Mouse (Mus musculus) neural tube, embryonic 14.5 days (tissue): ENCODE results near the gene Mgst2. TPM values are rescaled to one million over a fixed set of nuclear protein-coding genes. Genes with fewer than 3 reads are reported as not detected.
A peak's percentile ranks its signal among the peaks of the same experiment; 100 is the strongest.

ENCODE experiments used
- ATAC-seq: fragments of 200-750 bp; cut with Nextera tagmentation; 2 replicates; pipeline ENCODE4 v1.8.0; 2017; ENCODE audit warnings: low read depth, mild to moderate bottlenecking, moderate TSS enrichment, moderate library complexity
- H3K27ac ChIP-seq: fragments of 300-500 bp; sonication (generic); 2 replicates; pipeline ENCODE4 v1.5.1; 2014; ENCODE audit warnings: low read depth, mild to moderate bottlenecking, control low read depth, low read length, moderate library complexity, mixed read lengths
- H3K27me3 ChIP-seq: fragments of 300-500 bp; sonication (generic); 2 replicates; pipeline ENCODE4 v1.6.1; 2014; ENCODE audit warnings: low read length; ENCODE audit not compliant: control insufficient read depth, insufficient read depth
- H3K36me3 ChIP-seq: fragments of 300-500 bp; sonication (generic); 2 replicates; pipeline ENCODE4 v1.6.1; 2014; ENCODE audit warnings: low read length, mixed read lengths; ENCODE audit not compliant: control insufficient read depth, insufficient read depth
- H3K4me1 ChIP-seq: fragments of 300-500 bp; sonication (generic); 2 replicates; pipeline ENCODE4 v1.6.1; 2014; ENCODE audit warnings: low read length; ENCODE audit not compliant: control insufficient read depth, insufficient read depth
- H3K4me2 ChIP-seq: fragments of 300-500 bp; sonication (generic); 2 replicates; pipeline ENCODE4 v1.6.1; 2014; ENCODE audit warnings: mild to moderate bottlenecking, low read depth, low read length, control low read depth
- H3K4me3 ChIP-seq: fragments of 300-500 bp; sonication (generic); 2 replicates; pipeline ENCODE4 v1.5.1; 2014; ENCODE audit warnings: low read depth, low read length, control low read depth, mixed read lengths
- H3K9ac ChIP-seq: fragments of 300-500 bp; sonication (generic); replicated peaks from 2 replicates; pipeline ENCODE4 v1.6.1; 2014; ENCODE audit warnings: low read depth, mild to moderate bottlenecking, control low read depth, low read length, mixed read lengths
- H3K9me3 ChIP-seq: fragments of 300-500 bp; sonication (generic); 2 replicates; pipeline ENCODE4 v1.6.1; 2016; ENCODE audit warnings: low read length; ENCODE audit not compliant: control insufficient read depth
- WGBS: fragments of 180-500 bp; shearing (Covaris S2); extraction: QIAGEN DNeasy Blood & Tissue Kit; methylation state at CpG from one replicate; pipeline ENCODE4 v1.1.7; 2014; 5-methylcytosine and 5-hydroxymethylcytosine counted together
- polyA plus RNA-seq: library from polyadenylated mRNA; unstranded; fragments of >200 nt; fragmentation: Nextera tagmentation; extraction: Ambion mirVana; gene quantifications from 2 replicates; pipeline ENCODE4 v1.2.1, GENCODE M21; 2014

The Mgst2 gene
- polyA plus RNA-seq, 1 experiment from 2014 or later: 0.27 TPM

- Histone ChIP-seq H3K9me3 (no peaks in the 10 kb centered on the region), H3K4me2 (no peak overlapping the region), H3K27me3 (no peaks in the 10 kb centered on the region), H3K4me1 (no peaks in the 10 kb centered on the region), H3K36me3 (peaks cover 14% of the 10 kb centered on the region; the same call in 1 of the 2 replicates), H3K4me3 (no peak overlapping the region), H3K27ac (no peak overlapping the region), H3K9ac (no peak overlapping the region)
- no peak for ATAC-seq
- WGBS: 85% methylated on average over 6 of the region's 6 CpGs
Measured at GRCm38 (mm10) chr3:51686316-51686715, 26.2 kb downstream of the Mgst2 start.

GRCm38 (mm10) chr3:51686791-51687190 lies 26.6 kb downstream of the Mgst2 start:
- 66% methylated on average over 6 of the region's 6 CpGs for WGBS
- Histone ChIP-seq H3K4me3 (no peak overlapping the region), H3K4me2 (no peak overlapping the region), H3K27me3 (no peaks in the 10 kb centered on the region), H3K36me3 (peaks cover 14% of the 10 kb centered on the region; the same call in 1 of the 2 replicates), H3K9ac (no peak overlapping the region), H3K4me1 (no peaks in the 10 kb centered on the region), H3K9me3 (no peaks in the 10 kb centered on the region), H3K27ac (no peak overlapping the region)
- no peak for ATAC-seq

- Histone ChIP-seq H3K9ac (no peak overlapping the region), H3K27ac (no peak overlapping the region), H3K4me3 (no peak overlapping the region), H3K4me1 (no peaks in the 10 kb centered on the region), H3K27me3 (no peaks in the 10 kb centered on the region), H3K4me2 (no peak overlapping the region), H3K9me3 (no peaks in the 10 kb centered on the region), H3K36me3 (peaks cover 14% of the 10 kb centered on the region; the same call in 1 of the 2 replicates)
- ATAC-seq: no peak
- 94% methylated on average over 8 of the region's 8 CpGs for WGBS
Measured at GRCm38 (mm10) chr3:51688725-51689124, 28.6 kb downstream of the Mgst2 start.

- 84% methylated on average over 10 of the region's 10 CpGs for WGBS
- no peak for ATAC-seq
Measured at GRCm38 (mm10) chr3:51693196-51693595, 33.0 kb downstream of the Mgst2 start.

GRCm38 (mm10) chr3:51694576-51694975 lies 34.4 kb downstream of the Mgst2 start:
- Histone ChIP-seq H3K4me2 (no peak overlapping the region), H3K4me1 (no peaks in the 10 kb centered on the region), H3K27me3 (no peaks in the 10 kb centered on the region), H3K9me3 (no peaks in the 10 kb centered on the region), H3K4me3 (no peak overlapping the region), H3K27ac (no peak overlapping the region), H3K9ac (no peak overlapping the region), H3K36me3 (no peaks in the 10 kb centered on the region)
- ATAC-seq: no peak
- WGBS: 90% methylated on average over 14 of the region's 14 CpGs

More at GRCm38 (mm10) chr3:51693196-51693595, 33.0 kb downstream of the Mgst2 start:
- Histone ChIP-seq H3K4me2 (no peak overlapping the region), H3K27me3 (no peaks in the 10 kb centered on the region), H3K9me3 (no peaks in the 10 kb centered on the region), H3K27ac (no peak overlapping the region), H3K4me3 (no peak overlapping the region), H3K9ac (no peak overlapping the region), H3K36me3 (peaks cover 10% of the 10 kb centered on the region; the same call in 1 of the 2 replicates), H3K4me1 (no peaks in the 10 kb centered on the region)

GRCm38 (mm10) chr3:51695713-51696112 lies 35.6 kb downstream of the Mgst2 start:
- Histone ChIP-seq H3K27ac (no peak overlapping the region), H3K9me3 (no peaks in the 10 kb centered on the region), H3K4me3 (no peak overlapping the region), H3K36me3 (no peaks in the 10 kb centered on the region), H3K4me2 (no peak overlapping the region), H3K27me3 (no peaks in the 10 kb centered on the region), H3K9ac (no peak overlapping the region), H3K4me1 (peaks cover 10% of the 10 kb centered on the region)
- WGBS: 91% methylated on average over 3 of the region's 3 CpGs
- no peak for ATAC-seq

GRCm38 (mm10) chr3:51697931-51698330 lies 37.8 kb downstream of the Mgst2 start:
- H3K4me1 ChIP-seq: peaks cover 27% of the 10 kb centered on the region
- no peaks in the 10 kb centered on the region for H3K27me3 ChIP-seq
- H3K9ac ChIP-seq: no peak overlapping the region
- 88% methylated on average over 3 of the region's 3 CpGs for WGBS
- no peaks in the 10 kb centered on the region for H3K9me3 ChIP-seq
- no peak overlapping the region for H3K4me3 ChIP-seq
- H3K27ac ChIP-seq: no peak overlapping the region
- H3K36me3 ChIP-seq: no peaks in the 10 kb centered on the region
- no peak for ATAC-seq
- H3K4me2 ChIP-seq: no peak overlapping the region

GRCm38 (mm10) chr3:51700123-51700522 lies 40.0 kb downstream of the Mgst2 start:
- H3K27ac ChIP-seq: peak overlapping the region; percentile 85
- 18% methylated on average over 4 of the region's 4 CpGs for WGBS
- peak overlapping the region; percentile 11; the same call in 1 of the 2 replicates for H3K9ac ChIP-seq
- no peak for ATAC-seq
- peaks cover 27% of the 10 kb centered on the region for H3K4me1 ChIP-seq
- H3K4me3 ChIP-seq: no peak overlapping the region
- no peaks in the 10 kb centered on the region for H3K9me3 ChIP-seq
- 0 out of 2 replicates have a peak overlapping the region, but pooled peaks have one; percentile 47 for H3K4me2 ChIP-seq
- H3K27me3 ChIP-seq: no peaks in the 10 kb centered on the region
- no peaks in the 10 kb centered on the region for H3K36me3 ChIP-seq

GRCm38 (mm10) chr3:51700731-51701280 lies 40.6 kb downstream of the Mgst2 start:
- Histone ChIP-seq H3K4me2 (peak overlapping the region; percentile 47), H3K4me1 (peaks cover 27% of the 10 kb centered on the region), H3K36me3 (no peaks in the 10 kb centered on the region), H3K9ac (peak overlapping the region; percentile 50), H3K4me3 (peak overlapping the region; percentile 26), H3K27ac (peak overlapping the region; percentile 85), H3K9me3 (no peaks in the 10 kb centered on the region), H3K27me3 (no peaks in the 10 kb centered on the region)
- ATAC-seq: no peak
- WGBS: 20% methylated on average over 15 of the region's 15 CpGs
